Mouse (Mus musculus) CH12.LX (cell line): Measurements from ENCODE around the gene Tek. TPM values are rescaled to one million over a fixed set of nuclear protein-coding genes. Genes with fewer than 3 reads are reported as not detected.

Experiments
- DNase-seq: peaks from one replicate; pipeline ENCODE4 v3.0.0-alpha.2; 2013; ENCODE audit errors: extremely low read depth
- H3K27ac ChIP-seq: 2 replicates; pipeline ENCODE4 v1.5.1; 2012; ENCODE audit warnings: low read depth, mild to moderate bottlenecking, control low read depth, moderate library complexity; ENCODE audit not compliant: insufficient read depth
- H3K27me3 ChIP-seq: replicated peaks from 2 replicates; pipeline ENCODE3; 2012; ENCODE audit warnings: inconsistent platforms
- H3K36me3 ChIP-seq, 2 experiments: replicated peaks in 1 of 2; 2 replicates each; pipeline versions ENCODE3 to v1.6.1; 2012; ENCODE audit warnings: inconsistent platforms in 1 of 2, low read length in 1 of 2, mild to moderate bottlenecking in 1 of 2, mixed read lengths in 1 of 2, moderate library complexity in 1 of 2; ENCODE audit not compliant: control insufficient read depth in 1 of 2, insufficient read depth in 1 of 2
- H3K4me1 ChIP-seq, 2 experiments: 2 replicates each; pipeline ENCODE4 v1.6.1; 2012; ENCODE audit warnings: inconsistent platforms in 1 of 2, moderate library complexity in 1 of 2; ENCODE audit not compliant: insufficient read depth in 2 of 2, control insufficient read depth in 1 of 2
- H3K4me2 ChIP-seq: 2 replicates; pipeline ENCODE4 v1.6.1; 2012; ENCODE audit warnings: low read depth, mild to moderate bottlenecking, control low read depth; ENCODE audit not compliant: poor library complexity, insufficient read depth, severe bottlenecking
- H3K4me3 ChIP-seq, 3 experiments: fragments of 150-350 bp in 1 of 3; sonication (generic) in 1 of 3; replicated peaks in 1 of 3; 2 replicates each; pipeline versions ENCODE3 to v1.5.1; 2011 to 2012; ENCODE audit warnings: low read depth in 2 of 3, low read length in 2 of 3, mild to moderate bottlenecking in 2 of 3, moderate library complexity in 2 of 3, control low read depth in 1 of 3, improper control_type of control experiment in 1 of 3, inconsistent platforms in 1 of 3, mixed read lengths in 1 of 3; ENCODE audit not compliant: poor library complexity in 1 of 3
- H3K79me2 ChIP-seq: replicated peaks from 2 replicates; pipeline ENCODE4 v1.6.1; 2012; ENCODE audit warnings: mild to moderate bottlenecking, moderate library complexity; ENCODE audit not compliant: control insufficient read depth, poor library complexity, insufficient read depth, severe bottlenecking; ENCODE audit errors: extremely low read depth
- H3K9ac ChIP-seq: 2 replicates; pipeline ENCODE4 v1.6.1; 2012; ENCODE audit warnings: low read depth, mild to moderate bottlenecking, control low read depth, moderate library complexity; ENCODE audit not compliant: insufficient read depth
- H3K9me3 ChIP-seq: replicated peaks from 2 replicates; pipeline ENCODE3; 2012; ENCODE audit warnings: low read length, inconsistent platforms, mixed read lengths
- E2F4 ChIP-seq: IDR thresholded peaks from 2 replicates; pipeline ENCODE4 v1.6.1; 2011; ENCODE audit warnings: low read depth, low read length, improper control_type of control experiment; ENCODE audit not compliant: insufficient replicate concordance
- ELF1 ChIP-seq: IDR thresholded peaks from 2 replicates; pipeline ENCODE4 v1.6.1; 2014; ENCODE audit warnings: low read depth, mild to moderate bottlenecking, inconsistent platforms, low read length, improper control_type of control experiment
- EP300 ChIP-seq: IDR thresholded peaks from 2 replicates; pipeline ENCODE4 v1.6.1; 2011; ENCODE audit warnings: low read length, improper control_type of control experiment
- ETS1 ChIP-seq: conservative IDR thresholded peaks from 2 replicates; pipeline ENCODE4 v1.6.1; 2012; ENCODE audit warnings: low read depth, mild to moderate bottlenecking, inconsistent platforms, low read length, improper control_type of control experiment, moderate library complexity
- IRF4 ChIP-seq: IDR thresholded peaks from 2 replicates; pipeline ENCODE4 v1.6.1; 2014; ENCODE audit warnings: low read depth, mild to moderate bottlenecking, inconsistent platforms, low read length, improper control_type of control experiment
- JUN ChIP-seq: IDR thresholded peaks from 2 replicates; pipeline ENCODE4 v1.6.1; 2011; ENCODE audit warnings: low read depth, mild to moderate bottlenecking, low read length, improper control_type of control experiment, moderate library complexity; ENCODE audit not compliant: insufficient read depth
- KAT2A ChIP-seq: IDR thresholded peaks from 2 replicates; pipeline ENCODE4 v1.6.1; 2012; ENCODE audit warnings: low read length, improper control_type of control experiment, inconsistent platforms; ENCODE audit not compliant: insufficient replicate concordance
- MAFK ChIP-seq: IDR thresholded peaks from 2 replicates; pipeline ENCODE4 v1.6.1; 2011; ENCODE audit warnings: low read length, improper control_type of control experiment; ENCODE audit not compliant: insufficient replicate concordance
- NRF1 ChIP-seq: IDR thresholded peaks from 2 replicates; pipeline ENCODE4 v1.6.1; 2014; ENCODE audit warnings: low read depth, mild to moderate bottlenecking, inconsistent platforms, low read length, improper control_type of control experiment, moderate library complexity
- PAX5 ChIP-seq: IDR thresholded peaks from 2 replicates; pipeline ENCODE4 v1.6.1; 2012; ENCODE audit warnings: low read length, inconsistent platforms, mixed read lengths
- POLR2AphosphoS2 ChIP-seq: IDR thresholded peaks from 2 replicates; pipeline ENCODE4 v1.6.1; 2011; ENCODE audit warnings: low read depth, low read length, improper control_type of control experiment
- RAD21 ChIP-seq: IDR thresholded peaks from 2 replicates; pipeline ENCODE4 v1.6.1; 2011; ENCODE audit warnings: low read depth, mild to moderate bottlenecking, low read length, improper control_type of control experiment, moderate library complexity
- SIN3A ChIP-seq: IDR thresholded peaks from 2 replicates; pipeline ENCODE4 v1.6.1; 2012; ENCODE audit warnings: low read length, improper control_type of control experiment, inconsistent platforms
- TBP ChIP-seq: conservative IDR thresholded peaks from 2 replicates; pipeline ENCODE4 v1.6.1; 2011; ENCODE audit warnings: low read depth, low read length, improper control_type of control experiment
- UBTF ChIP-seq: IDR thresholded peaks from 2 replicates; pipeline ENCODE4 v1.6.1; 2012; ENCODE audit warnings: low read depth, mild to moderate bottlenecking, inconsistent platforms, low read length, improper control_type of control experiment, moderate library complexity
- ZC3H11A ChIP-seq: IDR thresholded peaks from 2 replicates; pipeline ENCODE4 v1.6.1; 2012; ENCODE audit warnings: low read depth, mild to moderate bottlenecking, inconsistent platforms, low read length, improper control_type of control experiment
- ZKSCAN1 ChIP-seq: IDR thresholded peaks from 2 replicates; pipeline ENCODE4 v1.6.1; 2012; ENCODE audit warnings: low read depth, inconsistent platforms, low read length, improper control_type of control experiment, borderline replicate concordance
- ZNF384 ChIP-seq: IDR thresholded peaks from 2 replicates; pipeline ENCODE4 v1.6.1; 2012; ENCODE audit warnings: low read depth, low read length, improper control_type of control experiment, inconsistent platforms
- dilution Hi-C: fragments of 300-500 bp; cut with MboI; formaldehyde crosslinking; loops from 2 replicates; pipeline ENCODE4 v1.14.3; 2020; ENCODE audit warnings: low sequenced_read_pairs; ENCODE audit not compliant: extremely low pct_unique_long_range_greater_than_20kb, extremely low pct_ligation_motif_present
- in situ Hi-C: fragments of 300-500 bp; cut with MboI; formaldehyde crosslinking; loops from 3 replicates; pipeline ENCODE4 v1.14.3; 2019; ENCODE audit warnings: low sequenced_read_pairs, low pct_ligation_motif_present, low pct_unique_long_range_greater_than_20kb, mixed read lengths
- polyA plus RNA-seq: library from polyadenylated mRNA; unstranded; fragments of >175 nt; gene quantifications from 2 replicates; pipeline ENCODE4 v1.2.1, GENCODE M21; 2012; ENCODE audit warnings: low read depth; ENCODE audit not compliant: insufficient read length
- total RNA-seq, 2 experiments: library from RNA; depleted of rRNA; stranded (reverse); fragments of 300-350 nt in 1 of 2; fragments of >200 nt in 1 of 2; gene quantifications; 2 replicates each; pipeline ENCODE4 v1.2.3; 2012 to 2014

Gene Tek
- total and polyA plus RNA-seq, 3 experiments = 0.06 to 0.47 (median 0.17) TPM

DNA sequence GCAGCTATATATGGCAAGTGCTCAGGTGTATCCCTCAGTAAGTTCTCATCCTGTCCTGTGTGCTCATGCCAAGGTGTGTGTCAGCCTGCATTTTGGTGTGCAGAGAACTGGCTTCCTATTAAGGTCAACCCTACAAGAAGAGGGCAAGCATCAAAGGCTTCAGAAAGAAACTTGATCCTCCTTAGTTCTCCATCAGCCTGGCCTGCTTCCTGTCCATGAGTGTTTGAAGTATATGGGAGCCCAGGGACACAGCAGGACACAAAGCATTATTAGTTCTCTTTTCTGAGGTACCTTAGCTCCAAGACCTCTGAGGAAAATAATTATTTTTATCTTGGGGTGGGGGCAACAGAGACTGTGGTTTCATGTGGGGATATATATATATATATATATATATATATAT is 26.1 kb downstream of the Tek start:
- no peak overlapping the region for H3K9ac ChIP-seq
- dilution Hi-C loops = no loop called here
- DNase-seq = no peak
- H3K4me2 ChIP-seq = no peak overlapping the region
- in situ Hi-C loops = no loop called here
- H3K4me3 ChIP-seq = no peak overlapping the region
- H3K79me2 ChIP-seq = no peaks in the 10 kb centered on the region
- TF ChIP-seq NRF1 (no peak), ZKSCAN1 (no peak), UBTF (no peak), ETS1 (no peak), ZC3H11A (no peak), ZNF384 (no peak), RAD21 (no peak), POLR2AphosphoS2 (no peak)
- H3K27ac ChIP-seq = no peak overlapping the region
- H3K36me3 ChIP-seq = no peaks in the 10 kb centered on the region
- H3K4me1 ChIP-seq = 0 out of 4 replicates have a peak, but pooled peaks cover 0 to 5% of the 10 kb centered on the region in 2 experiments
- H3K27me3 ChIP-seq = no peaks in the 10 kb centered on the region
- no peaks in the 10 kb centered on the region for H3K9me3 ChIP-seq

DNA sequence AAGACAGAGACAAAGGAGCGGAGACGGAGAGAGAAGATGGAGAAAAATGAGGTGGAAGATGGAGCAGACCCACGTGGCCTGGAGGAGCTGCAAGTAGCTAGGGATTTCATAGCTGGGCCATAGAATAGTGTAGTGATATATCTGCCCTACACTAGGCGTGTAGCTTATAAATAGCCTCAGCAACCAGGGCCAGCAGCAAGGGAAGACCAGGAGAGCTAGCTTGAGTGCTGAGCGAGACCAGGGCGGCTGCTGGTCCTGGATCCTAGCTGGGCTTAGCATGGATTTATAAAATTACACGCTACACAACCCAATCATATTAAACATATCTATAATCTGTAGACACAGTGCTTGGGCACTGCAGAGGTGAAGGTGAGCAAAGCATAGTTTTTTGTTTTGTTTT is 27.1 kb downstream of the Tek start:
- no peaks in the 10 kb centered on the region for H3K79me2 ChIP-seq
- H3K9me3 ChIP-seq = no peaks in the 10 kb centered on the region
- TF ChIP-seq IRF4 (no peak), MAFK (no peak), KAT2A (no peak), SIN3A (no peak), JUN (no peak), ELF1 (no peak), TBP (no peak), EP300 (no peak), ZC3H11A (no peak), UBTF (no peak), PAX5 (no peak), RAD21 (no peak), ZNF384 (no peak), E2F4 (no peak)
- dilution Hi-C loops (no loop called here), in situ Hi-C loops (no loop called here)
- H3K9ac ChIP-seq = no peak overlapping the region
- no peak for DNase-seq
- H3K27me3 ChIP-seq = no peaks in the 10 kb centered on the region
- no peak overlapping the region for H3K27ac ChIP-seq
- 0 out of 4 replicates have a peak, but pooled peaks cover 0 to 5% of the 10 kb centered on the region in 2 experiments for H3K4me1 ChIP-seq
- H3K4me3 ChIP-seq = no peak overlapping the region
- no peak overlapping the region for H3K4me2 ChIP-seq
- H3K36me3 ChIP-seq = no peaks in the 10 kb centered on the region
